Mouse (Mus musculus) cerebellum, adult 8-10 months (tissue): ENCODE measurements at regions not wholly inside any gene's neighbourhood (a gene's known extent, or its start where the extent isn't known, plus 50 kb on each side); places are given as distances from the start of the nearest gene placed in this dataset.
"Not testable (repeated sequence)": the region's sequence is repeated elsewhere in the genome, so short reads cannot be mapped to it uniquely, and the experiment has no call there.

Experiments
- DNase-seq: peaks from one replicate; pipeline ENCODE4 v3.0.0; 2022

- no peak for DNase-seq
Measured at GRCm38 (mm10) chr3:15022773-15023172, 136.7 kb downstream of the Car2 start.

GRCm38 (mm10) chr3:15040866-15041528 lies 154.9 kb downstream of the Car2 start:
- peak; percentile 23 for DNase-seq

GRCm38 (mm10) chr3:15053968-15054367 lies 167.9 kb downstream of the Car2 start:
- DNase-seq = no peak

- DNase-seq = not testable (repeated sequence)
Measured at GRCm38 (mm10) chr3:15055516-15056256, 169.6 kb downstream of the Car2 start.

- not testable (repeated sequence) for DNase-seq
Measured at GRCm38 (mm10) chr3:15056788-15057585, 170.9 kb downstream of the Car2 start.

- no peak for DNase-seq
Measured at GRCm38 (mm10) chr3:15065681-15066080, 179.6 kb downstream of the Car2 start.

GRCm38 (mm10) chr3:15068256-15068655 lies 182.2 kb downstream of the Car2 start:
- no peak for DNase-seq

- DNase-seq = no peak
Measured at GRCm38 (mm10) chr3:15071030-15071883, 185.2 kb downstream of the Car2 start.

- no peak for DNase-seq
Measured at GRCm38 (mm10) chr3:15073405-15073804, 187.3 kb downstream of the Car2 start.

GRCm38 (mm10) chr3:15073847-15074246 lies 187.8 kb downstream of the Car2 start:
- no peak for DNase-seq

- no peak for DNase-seq
Measured at GRCm38 (mm10) chr3:15074949-15075348, 188.9 kb downstream of the Car2 start.

- DNase-seq = no peak
Measured at GRCm38 (mm10) chr3:15090124-15090523, 204.1 kb downstream of the Car2 start.

GRCm38 (mm10) chr3:15098206-15098817 lies 212.2 kb downstream of the Car2 start:
- DNase-seq = no peak

GRCm38 (mm10) chr3:15098981-15099380 lies 212.9 kb downstream of the Car2 start:
- no peak for DNase-seq

GRCm38 (mm10) chr3:15105627-15106026 lies 219.6 kb downstream of the Car2 start:
- no peak for DNase-seq

GRCm38 (mm10) chr3:15106281-15106680 lies 220.2 kb downstream of the Car2 start:
- DNase-seq = no peak

GRCm38 (mm10) chr3:15107301-15107700 lies 221.2 kb downstream of the Car2 start:
- no peak for DNase-seq

GRCm38 (mm10) chr3:15108239-15108934 lies 222.3 kb downstream of the Car2 start:
- DNase-seq = no peak

GRCm38 (mm10) chr3:15110037-15110748 lies 221.9 kb downstream of the Gm9733 start:
- DNase-seq = no peak

- DNase-seq = no peak
Measured at GRCm38 (mm10) chr3:15112177-15112838, 219.8 kb downstream of the Gm9733 start.
